Mouse (Mus musculus) brain, embryonic 14.5 days (tissue): ENCODE data around the gene Ankef1.

Experiments
- CTCF ChIP-seq: fragments of 200-500 bp; IDR thresholded peaks from 2 replicates; pipeline ENCODE4 v1.5.1; 2012; ENCODE audit warnings: inconsistent platforms, mild to moderate bottlenecking, moderate library complexity, borderline replicate concordance; ENCODE audit not compliant: insufficient read depth, insufficient read length; ENCODE audit errors: extremely low read depth
- POLR2A ChIP-seq: fragments of 200-500 bp; IDR thresholded peaks from 2 replicates; pipeline ENCODE4 v1.6.1; 2012; ENCODE audit warnings: mild to moderate bottlenecking, inconsistent platforms, borderline replicate concordance; ENCODE audit not compliant: poor library complexity, insufficient read depth, insufficient read length, severe bottlenecking; ENCODE audit errors: extremely low read depth

- TF ChIP-seq CTCF: no peak
- no peak for TF ChIP-seq POLR2A
Measured at GRCm38 (mm10) chr2:136601206-136601605, 99.5 kb downstream of the Ankef1 start.
